Mouse (Mus musculus): ENCODE measurements around the gene Fam71f1. TPM values are rescaled to one million over a fixed set of nuclear protein-coding genes. Genes with fewer than 3 reads are reported as not detected.

Gene Fam71f1
- not detected in 2 replicates for polyA plus RNA-seq (2016; fragmentation: Nextera tagmentation; extraction: Ambion mirVana)

DNA sequence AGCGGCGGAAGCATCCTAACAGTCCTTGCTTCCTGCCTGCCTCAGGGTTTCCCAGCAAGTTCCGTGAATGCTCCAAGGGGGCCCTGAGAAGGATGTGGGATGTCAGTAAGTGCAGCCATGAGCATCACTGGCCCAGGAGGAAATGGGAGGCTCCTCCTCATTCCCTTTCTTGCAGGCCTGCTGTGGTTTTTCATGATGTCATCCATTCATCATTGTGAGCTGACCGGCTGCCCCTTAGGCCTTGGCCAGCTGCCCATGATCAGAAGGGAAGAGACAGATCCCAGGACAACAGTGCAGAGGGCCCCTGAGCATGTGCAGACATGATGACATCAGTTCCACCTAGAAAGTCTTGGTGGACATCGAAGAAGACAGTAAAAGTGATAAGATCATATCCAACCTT, at the start of gene Fam71f1:
Gene Fam71f1 (plus strand): TSS at position 262 of the 400 bp plus-strand sequence.
- WGBS = 69% methylated on average over 5 of the region's 5 CpGs

DNA sequence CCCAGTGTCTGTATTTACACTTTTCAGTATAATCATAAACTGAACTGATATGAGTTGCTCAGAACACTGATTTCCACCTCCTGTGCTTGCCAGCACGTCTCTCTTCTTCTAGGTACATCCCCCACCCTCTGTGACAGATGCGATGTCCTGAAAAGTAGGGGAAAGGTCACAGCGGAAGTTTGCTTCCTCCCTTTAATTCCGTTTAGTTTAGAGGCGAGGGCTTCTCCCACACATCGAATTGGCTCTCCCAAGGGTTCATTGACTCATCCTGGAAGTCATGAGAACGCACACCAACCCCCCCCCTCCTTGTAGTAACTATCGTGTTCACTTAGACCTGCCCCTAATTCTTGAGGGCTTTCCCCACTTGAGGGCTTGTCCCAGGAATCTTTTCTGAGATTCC, 48.0 kb upstream of the Fam71f1 start:
- H3K4me1 ChIP-seq = peaks cover 6% of the 10 kb centered on the region; the same call in 1 of the 2 replicates
- H3K9ac ChIP-seq = no peak overlapping the region
- peaks cover 3% of the 10 kb centered on the region; the same call in 1 of the 2 replicates for H3K27me3 ChIP-seq (replicated peaks)
- peaks cover 11% of the 10 kb centered on the region for H3K36me3 ChIP-seq
- no peak overlapping the region for H3K4me2 ChIP-seq (replicated peaks)
- ATAC-seq (ENCODE audit: low FRiP score, low read depth) = no peak
- H3K4me3 ChIP-seq = no peak overlapping the region
- 20% methylated on average over 8 of the region's 8 CpGs for WGBS
- H3K27ac ChIP-seq = no peak overlapping the region
- no peaks in the 10 kb centered on the region for H3K9me3 ChIP-seq

More for the DNA sequence above, at the start of gene Fam71f1:
- H3K9me3 ChIP-seq = no peaks in the 10 kb centered on the region
- H3K4me3 ChIP-seq = no peak within 1 kb of the TSS
- H3K27ac ChIP-seq = no peak within 1 kb of the TSS
- no peak for ATAC-seq (ENCODE audit: low FRiP score, low read depth)
- no peaks in the 10 kb centered on the region for H3K36me3 ChIP-seq
- H3K9ac ChIP-seq = no peak within 1 kb of the TSS
- no peak within 1 kb of the TSS for H3K4me2 ChIP-seq (replicated peaks)
- no peaks in the 10 kb centered on the region for H3K27me3 ChIP-seq (replicated peaks)
- peaks cover 3% of the 10 kb centered on the region; the same call in 1 of the 2 replicates for H3K4me1 ChIP-seq

DNA sequence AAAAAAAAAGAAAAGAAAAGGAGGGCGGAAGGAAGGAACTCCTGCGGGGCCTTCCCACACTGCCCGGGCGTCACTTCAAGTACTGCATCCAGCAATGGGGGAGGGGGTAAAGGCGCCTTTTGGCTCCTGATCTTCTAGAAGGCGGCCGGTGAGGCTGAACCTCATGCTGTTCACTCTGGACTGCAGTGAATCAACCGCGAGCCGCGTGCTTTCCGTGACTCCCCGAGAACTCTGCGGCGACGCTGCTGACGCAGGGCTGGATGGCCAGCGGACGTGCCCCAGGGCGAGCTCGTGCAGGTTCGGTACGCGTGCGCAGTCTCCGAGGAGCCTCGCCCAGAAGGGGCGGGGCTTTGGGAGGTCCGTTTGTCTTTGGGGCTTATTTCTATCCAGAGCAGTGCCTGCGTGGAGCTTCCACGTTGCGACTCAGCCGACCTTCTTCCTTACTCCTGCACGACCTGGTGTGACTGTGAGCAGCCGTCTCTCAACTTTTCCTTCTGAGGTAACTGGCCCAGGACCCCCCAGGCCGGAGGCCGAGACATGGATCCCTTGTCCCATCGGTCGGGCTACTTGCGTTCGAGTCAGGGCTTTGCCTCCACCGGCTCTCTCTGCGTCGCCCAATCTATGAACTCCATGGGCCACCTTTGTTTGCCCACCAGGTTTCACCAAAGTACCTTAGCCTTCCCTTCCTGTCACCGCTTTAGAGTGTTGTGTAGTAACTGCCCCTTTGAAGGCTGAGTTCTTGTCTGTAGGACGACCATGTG, 46.4 kb upstream of the Fam71f1 start, which contains the start of gene Hilpda:
Gene Hilpda (plus strand): TSS at position 177 of the 761 bp plus-strand sequence.
- WGBS = 1% methylated on average over 46 of the region's 46 CpGs
- Histone ChIP-seq H3K27ac (no peak within 1 kb of the TSS), H3K9me3 (no peaks in the 10 kb centered on the region)

DNA sequence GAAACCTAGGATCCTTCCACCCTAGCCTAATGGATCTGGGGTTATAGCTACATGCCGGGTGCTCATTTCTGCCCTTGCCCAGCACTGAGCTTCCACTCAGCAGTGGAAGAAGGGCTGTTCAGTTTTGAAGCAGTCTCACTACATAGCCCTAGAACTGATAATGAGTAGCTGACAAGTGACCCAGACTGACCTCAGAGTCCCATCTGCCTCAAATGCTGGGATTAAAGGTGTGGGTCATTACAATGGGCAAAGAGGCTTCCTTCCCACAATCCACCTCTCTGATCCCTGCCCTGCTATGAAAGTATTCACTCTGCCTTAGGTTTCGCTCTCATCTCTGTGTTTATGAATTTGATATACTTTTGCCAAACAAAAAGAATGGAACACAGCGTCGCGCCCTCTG, 42.2 kb upstream of the Fam71f1 start:
- Histone ChIP-seq H3K27me3 (replicated peaks) (no peaks in the 10 kb centered on the region), H3K36me3 (peaks cover 11% of the 10 kb centered on the region), H3K4me3 (no peak overlapping the region), H3K9ac (no peak overlapping the region), H3K27ac (no peak overlapping the region), H3K4me2 (replicated peaks) (no peak overlapping the region), H3K9me3 (no peaks in the 10 kb centered on the region), H3K4me1 (peaks cover 6% of the 10 kb centered on the region; the same call in 1 of the 2 replicates)
- ATAC-seq (ENCODE audit: low FRiP score, low read depth) = no peak
- WGBS = 96% methylated on average over 5 of the region's 5 CpGs

More for the DNA sequence above, 46.4 kb upstream of the Fam71f1 start, which contains the start of gene Hilpda:
- peaks cover 3% of the 10 kb centered on the region; the same call in 1 of the 2 replicates for H3K27me3 ChIP-seq (replicated peaks)
- peaks cover 11% of the 10 kb centered on the region for H3K36me3 ChIP-seq
- peak within 1 kb of the TSS; percentile 66 for H3K4me3 ChIP-seq
- peak within 1 kb of the TSS; percentile 66 for H3K9ac ChIP-seq
- peak within 1 kb of the TSS; percentile 72 for H3K4me2 ChIP-seq (replicated peaks)
- peaks cover 6% of the 10 kb centered on the region; the same call in 1 of the 2 replicates for H3K4me1 ChIP-seq
- ATAC-seq (ENCODE audit: low FRiP score, low read depth) = peak; percentile 98

DNA sequence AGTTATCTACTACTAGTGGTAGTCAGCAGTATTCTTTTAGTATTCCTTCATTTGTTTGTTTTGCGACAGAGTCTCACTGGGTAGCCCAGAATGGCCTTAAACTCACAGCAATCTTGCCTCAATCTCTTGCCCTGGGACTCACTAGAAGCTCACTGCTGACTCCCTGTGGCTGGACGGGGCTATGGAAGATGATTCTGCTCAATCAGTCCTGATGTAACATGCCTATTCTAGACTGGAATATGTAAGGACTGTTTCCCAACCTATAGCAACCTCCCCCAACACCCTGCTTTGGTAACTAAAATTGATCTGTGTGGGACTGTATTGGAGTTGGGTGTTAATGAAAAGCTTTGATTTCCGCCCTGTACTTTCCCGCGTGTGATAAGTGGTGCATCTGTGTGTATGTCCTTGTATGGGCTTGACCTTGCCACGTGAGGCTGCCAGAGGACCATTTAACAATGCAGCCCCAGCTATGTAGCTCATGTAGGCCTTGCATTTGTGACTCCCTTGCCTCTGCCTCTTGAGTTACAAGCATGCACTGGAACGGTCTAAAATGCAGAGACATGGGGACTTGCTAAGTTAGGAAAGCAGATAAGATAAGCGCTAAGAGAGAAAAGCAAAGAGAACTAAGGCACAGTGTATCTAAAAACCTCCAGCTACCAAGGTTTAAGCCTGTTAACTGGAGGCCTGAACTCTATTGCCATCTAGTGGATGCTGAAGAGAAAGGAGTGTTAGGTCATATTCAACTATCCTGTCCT, 40.2 kb upstream of the Fam71f1 start:
- Histone ChIP-seq H3K4me1 (no peaks in the 10 kb centered on the region), H3K9me3 (no peaks in the 10 kb centered on the region), H3K4me3 (no peak overlapping the region), H3K27ac (no peak overlapping the region), H3K36me3 (peaks cover 11% of the 10 kb centered on the region), H3K4me2 (replicated peaks) (no peak overlapping the region), H3K27me3 (replicated peaks) (no peaks in the 10 kb centered on the region), H3K9ac (no peak overlapping the region)
- ATAC-seq (ENCODE audit: low FRiP score, low read depth) = peak; percentile 58; the same call in 1 of the 2 replicates
- WGBS = 33% methylated on average over 8 of the region's 8 CpGs

DNA sequence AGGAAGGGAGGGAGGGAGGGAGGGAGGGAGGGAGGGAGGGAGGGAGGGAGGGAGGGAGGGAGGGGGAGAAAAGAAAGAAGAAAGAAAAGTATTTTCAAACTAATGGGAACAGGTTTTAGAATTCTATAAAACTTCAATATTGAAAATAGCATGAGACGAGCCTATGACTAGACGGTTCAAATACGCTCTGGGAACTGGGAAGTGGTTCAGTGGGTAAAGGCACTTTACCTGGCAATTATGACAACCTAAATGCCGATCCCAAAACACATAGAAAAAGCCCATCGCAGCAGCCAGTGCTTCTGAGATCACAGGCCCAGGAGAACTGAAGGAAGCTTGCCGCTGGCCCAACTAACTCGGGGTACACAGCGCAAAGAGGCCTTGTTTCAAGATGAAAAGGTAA, 39.6 kb upstream of the Fam71f1 start, which contains the start of gene Fam71f2:
Gene Fam71f2 (plus strand): TSS at position 301 of the 400 bp plus-strand sequence.
- peaks cover 11% of the 10 kb centered on the region for H3K36me3 ChIP-seq
- H3K27ac ChIP-seq = no peak within 1 kb of the TSS
- no peak within 1 kb of the TSS for H3K4me2 ChIP-seq (replicated peaks)
- no peaks in the 10 kb centered on the region for H3K27me3 ChIP-seq (replicated peaks)
- ATAC-seq (ENCODE audit: low FRiP score, low read depth) = no peak
- H3K4me1 ChIP-seq = no peaks in the 10 kb centered on the region
- H3K4me3 ChIP-seq = no peak within 1 kb of the TSS
- no peak within 1 kb of the TSS for H3K9ac ChIP-seq
- no peaks in the 10 kb centered on the region for H3K9me3 ChIP-seq
- 87% methylated on average over 8 of the region's 8 CpGs for WGBS

DNA sequence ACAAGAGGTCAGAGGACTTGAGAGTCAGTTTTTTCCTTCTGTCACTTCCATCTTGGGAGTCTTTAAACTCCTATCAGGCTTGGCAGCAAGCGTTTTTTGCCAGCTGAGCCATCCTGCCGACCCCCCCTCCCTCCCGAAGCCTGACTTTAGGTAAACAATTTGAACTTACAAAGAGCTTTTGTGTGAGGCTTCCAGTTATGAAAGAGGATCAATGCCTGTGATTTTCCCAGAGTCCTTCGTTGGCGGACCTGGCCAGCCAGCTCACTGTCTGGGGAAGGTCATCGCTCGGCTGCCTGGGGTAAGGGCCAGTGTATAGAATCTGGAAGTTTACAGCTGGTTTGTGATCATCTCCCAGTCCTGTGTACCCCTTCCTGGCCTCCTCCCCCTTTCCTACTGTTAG, 38.3 kb upstream of the Fam71f1 start:
- Histone ChIP-seq H3K9ac (no peak overlapping the region), H3K4me1 (no peaks in the 10 kb centered on the region), H3K4me2 (replicated peaks) (no peak overlapping the region), H3K36me3 (no peaks in the 10 kb centered on the region), H3K4me3 (no peak overlapping the region), H3K9me3 (no peaks in the 10 kb centered on the region), H3K27me3 (replicated peaks) (no peaks in the 10 kb centered on the region), H3K27ac (no peak overlapping the region)
- WGBS = 34% methylated on average over 7 of the region's 7 CpGs
- no peak for ATAC-seq (ENCODE audit: low FRiP score, low read depth)

DNA sequence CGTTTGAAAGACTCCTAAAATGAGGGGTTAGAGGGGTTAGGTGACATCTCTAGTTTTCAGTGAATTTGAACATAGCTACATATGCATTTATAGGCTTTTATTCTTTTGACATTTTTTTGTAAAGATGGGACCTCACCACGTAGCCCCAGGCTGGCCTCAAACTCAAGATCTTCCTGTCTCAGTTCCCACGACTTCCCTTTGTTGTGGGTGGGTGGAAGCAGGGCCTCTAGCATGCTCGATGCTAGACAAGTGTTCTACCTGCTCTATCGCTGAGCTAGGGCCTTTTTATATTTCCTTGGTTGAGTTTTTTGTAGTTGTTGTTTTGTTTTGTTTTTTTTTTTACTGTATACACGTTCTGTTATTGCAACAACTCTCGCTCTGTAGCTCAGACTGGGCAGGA, 32.1 kb upstream of the Fam71f1 start:
- WGBS = 74% methylated on average over 7 of the region's 7 CpGs
- H3K36me3 ChIP-seq = no peaks in the 10 kb centered on the region
- no peak for ATAC-seq (ENCODE audit: low FRiP score, low read depth)

DNA sequence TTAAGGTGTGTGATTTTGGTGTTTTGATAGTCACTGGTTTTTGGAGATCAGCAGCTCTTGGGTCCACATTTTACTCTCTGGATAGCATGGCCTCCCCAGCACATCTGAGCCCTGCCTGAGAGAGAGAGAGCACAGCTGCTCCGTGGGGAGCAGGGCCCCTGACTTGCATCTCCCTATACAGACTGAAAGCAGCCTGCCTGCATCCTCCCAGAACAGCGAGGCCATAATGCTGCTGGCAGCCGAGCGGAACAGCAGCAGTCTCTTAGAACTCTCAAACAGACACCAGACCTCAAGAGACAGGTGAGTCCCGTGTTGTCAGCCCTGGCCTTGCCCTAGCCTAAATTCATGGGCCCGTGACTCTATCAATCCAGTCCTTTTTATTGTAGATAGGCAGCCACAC, 31.5 kb upstream of the Fam71f1 start:
- Histone ChIP-seq H3K4me1 (no peaks in the 10 kb centered on the region), H3K4me2 (replicated peaks) (no peak overlapping the region), H3K27ac (no peak overlapping the region), H3K27me3 (replicated peaks) (no peaks in the 10 kb centered on the region), H3K9me3 (no peaks in the 10 kb centered on the region), H3K36me3 (no peaks in the 10 kb centered on the region), H3K9ac (no peak overlapping the region), H3K4me3 (no peak overlapping the region)
- ATAC-seq (ENCODE audit: low FRiP score, low read depth) = no peak
- 34% methylated on average over 6 of the region's 6 CpGs for WGBS

More for the DNA sequence above, 32.1 kb upstream of the Fam71f1 start:
- Histone ChIP-seq H3K9me3 (no peaks in the 10 kb centered on the region), H3K27ac (no peak overlapping the region), H3K27me3 (replicated peaks) (no peaks in the 10 kb centered on the region), H3K9ac (no peak overlapping the region), H3K4me2 (replicated peaks) (no peak overlapping the region), H3K4me3 (no peak overlapping the region), H3K4me1 (no peaks in the 10 kb centered on the region)

DNA sequence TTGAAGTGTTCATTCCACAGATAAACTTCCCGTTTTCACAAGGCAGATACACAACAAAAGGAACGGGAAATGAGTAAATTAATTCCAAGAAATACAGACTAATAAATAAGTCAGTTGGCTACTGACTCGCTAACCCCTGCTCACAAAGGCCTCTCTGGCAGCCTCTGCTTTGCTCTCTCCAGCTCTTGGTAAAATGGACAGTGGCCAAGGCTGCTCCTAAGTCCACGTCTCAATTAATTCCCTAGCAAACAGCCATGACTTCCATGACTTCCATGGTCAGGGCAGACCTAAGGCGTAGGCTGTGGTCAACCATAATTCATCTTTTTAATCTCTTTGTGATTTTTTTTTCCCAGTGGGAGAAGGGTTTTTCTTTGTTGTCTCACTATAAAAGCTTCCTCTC, 31.0 kb upstream of the Fam71f1 start:
- ATAC-seq (ENCODE audit: low FRiP score, low read depth) = no peak
- 52% methylated on average over 5 of the region's 5 CpGs for WGBS
- Histone ChIP-seq H3K9me3 (no peaks in the 10 kb centered on the region), H3K4me3 (no peak overlapping the region), H3K4me1 (no peaks in the 10 kb centered on the region), H3K4me2 (replicated peaks) (no peak overlapping the region), H3K27ac (no peak overlapping the region), H3K27me3 (replicated peaks) (no peaks in the 10 kb centered on the region), H3K36me3 (no peaks in the 10 kb centered on the region), H3K9ac (no peak overlapping the region)

DNA sequence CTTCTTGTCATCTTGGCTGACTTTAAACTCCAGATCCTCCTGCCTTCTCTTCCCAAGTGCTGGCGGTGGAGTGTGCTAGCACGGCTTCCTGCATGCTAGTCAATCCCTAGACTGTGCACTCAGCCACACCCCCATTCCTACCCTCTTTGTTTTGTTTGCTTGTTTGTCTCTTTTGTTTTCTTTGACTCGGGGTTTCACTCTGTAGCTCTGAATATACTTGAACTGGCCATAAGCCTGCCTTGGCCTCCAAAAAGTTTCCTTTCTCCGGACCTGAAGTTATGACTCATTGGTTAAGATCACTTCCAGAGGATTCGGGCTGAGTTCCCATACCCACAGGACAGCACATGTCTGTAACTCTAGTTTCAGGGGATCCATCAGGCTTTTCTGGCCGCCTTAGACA, 30.3 kb upstream of the Fam71f1 start:
- no peaks in the 10 kb centered on the region for H3K9me3 ChIP-seq
- H3K4me3 ChIP-seq = no peak overlapping the region
- no peaks in the 10 kb centered on the region for H3K36me3 ChIP-seq
- H3K4me2 ChIP-seq (replicated peaks) = no peak overlapping the region
- H3K4me1 ChIP-seq = no peaks in the 10 kb centered on the region
- H3K27me3 ChIP-seq (replicated peaks) = no peaks in the 10 kb centered on the region
- H3K9ac ChIP-seq = no peak overlapping the region
- WGBS = 64% methylated on average over 6 of the region's 6 CpGs
- H3K27ac ChIP-seq = no peak overlapping the region
- no peak for ATAC-seq (ENCODE audit: low FRiP score, low read depth)

DNA sequence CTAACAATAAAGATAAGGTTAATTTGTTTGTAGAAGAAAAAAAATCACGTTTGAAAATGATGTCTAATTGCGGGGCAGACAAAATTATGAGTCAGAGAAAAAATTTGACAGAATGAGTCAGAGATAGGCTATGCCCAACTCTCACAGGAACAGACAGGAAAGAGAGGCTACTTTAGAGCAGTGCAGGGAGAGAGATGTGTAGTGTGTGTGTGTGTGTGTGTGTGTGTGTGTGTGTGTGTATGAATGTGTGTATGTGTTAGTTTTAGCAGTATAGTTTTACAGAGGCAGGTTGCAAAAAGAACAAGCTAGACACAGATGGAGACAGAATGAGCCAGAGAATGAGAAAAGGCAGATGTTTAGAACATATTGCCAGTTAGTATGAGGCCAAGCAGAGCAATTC, 19.8 kb upstream of the Fam71f1 start:
- H3K4me1 ChIP-seq = no peaks in the 10 kb centered on the region
- H3K9me3 ChIP-seq = no peaks in the 10 kb centered on the region
- 78% methylated on average over 2 of the region's 2 CpGs for WGBS
- no peak overlapping the region for H3K27ac ChIP-seq
- ATAC-seq (ENCODE audit: low FRiP score, low read depth) = no peak
- no peaks in the 10 kb centered on the region for H3K36me3 ChIP-seq
- no peak overlapping the region for H3K4me3 ChIP-seq
- no peak overlapping the region for H3K4me2 ChIP-seq (replicated peaks)
- no peaks in the 10 kb centered on the region for H3K27me3 ChIP-seq (replicated peaks)
- no peak overlapping the region for H3K9ac ChIP-seq
